Mouse (Mus musculus) C2C12 (cell line): ENCODE data around the gene Klf15.

Experiments used
- CEBPB ChIP-seq: IDR thresholded peaks from one replicate; pipeline ENCODE4 v1.6.1; 2011; ENCODE audit warnings: low read depth, mild to moderate bottlenecking, control low read depth, moderate library complexity
- CTCF ChIP-seq: IDR thresholded peaks from one replicate; pipeline ENCODE4 v1.5.1; 2011; ENCODE audit not compliant: control insufficient read depth, insufficient read depth, insufficient read length
- FOSL1 ChIP-seq: IDR thresholded peaks from one replicate; pipeline ENCODE4 v1.8.0; 2011; ENCODE audit warnings: mild to moderate bottlenecking, low read length; ENCODE audit not compliant: poor library complexity, insufficient read depth, severe bottlenecking
- MAX ChIP-seq: IDR thresholded peaks from one replicate; pipeline ENCODE4 v1.6.1; 2011; ENCODE audit warnings: mild to moderate bottlenecking, control low read depth

DNA sequence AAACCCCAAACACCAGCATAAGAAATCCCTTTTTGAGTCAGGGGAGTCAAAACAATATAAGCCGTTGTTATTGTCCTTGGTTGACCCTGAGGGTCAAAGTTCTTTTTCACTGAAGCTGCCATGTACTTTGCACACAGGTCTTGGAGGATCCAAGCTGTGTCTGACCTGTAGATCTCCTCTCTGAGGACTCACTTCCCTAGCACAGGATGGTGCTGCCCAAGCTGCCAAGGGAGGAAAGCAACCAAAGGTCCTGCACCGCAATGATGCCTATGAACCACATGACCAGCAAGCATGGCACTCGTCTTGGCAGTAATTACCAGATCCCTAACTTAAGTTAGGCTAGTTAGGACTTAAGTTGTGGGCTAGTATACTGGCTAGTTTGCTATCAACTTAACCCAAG, 37.0 kb upstream of the Klf15 start:
- TF ChIP-seq CTCF (no peak), FOSL1 (no peak), CEBPB (no peak), MAX (no peak)
